Mouse (Mus musculus): ENCODE measurements around the gene Dctn5. TPM values are rescaled to one million over a fixed set of nuclear protein-coding genes. Genes with fewer than 3 reads are reported as not detected.

Dctn5 gene
- polyA plus RNA-seq, 1 experiment from 2014 or later, result 170 TPM

DNA sequence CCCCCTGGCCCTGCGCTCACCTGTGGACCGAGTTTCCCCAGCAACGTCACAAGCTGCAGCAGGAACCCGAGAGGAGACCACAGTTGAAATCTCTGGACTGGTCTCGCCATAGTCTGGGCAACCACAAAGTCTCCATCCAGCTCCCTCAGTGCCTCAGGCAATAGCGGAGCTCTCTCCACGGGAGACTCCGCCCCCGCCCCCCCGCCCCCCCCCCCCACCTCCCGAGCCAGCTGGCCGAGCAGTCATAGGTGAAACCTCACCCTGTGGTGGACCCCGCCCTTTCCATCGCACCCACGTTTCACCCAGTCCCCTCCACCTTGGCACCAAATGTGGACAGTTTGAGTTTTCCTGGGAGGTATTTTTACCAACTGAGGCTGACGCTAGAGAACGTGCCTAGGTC is 53.2 kb downstream of the Dctn5 start, which contains the start of gene Ern2:
Gene Ern2 (minus strand): TSS at position 165 of the 400 bp plus-strand sequence.
- H3K4me1 ChIP-seq (replicated peaks; ENCODE audit: control insufficient read depth, insufficient read depth, low read length), result no peaks in the 10 kb centered on the region
- no peaks in the 10 kb centered on the region for H3K9me3 ChIP-seq (ENCODE audit: control insufficient read depth, low read length)
- no peak within 1 kb of the TSS; the same call in 1 of the 2 replicates for H3K4me3 ChIP-seq (replicated peaks; ENCODE audit: low read length)
- H3K4me2 ChIP-seq (ENCODE audit: low read length), result peak within 1 kb of the TSS; percentile 13
- no peak within 1 kb of the TSS for H3K27ac ChIP-seq (ENCODE audit: low read length)
- WGBS, result 22% methylated on average over 15 of the region's 17 CpGs
- peak within 1 kb of the TSS; percentile 2; the same call in 1 of the 2 replicates for H3K9ac ChIP-seq (replicated peaks; ENCODE audit: low read depth, low read length)
- ATAC-seq, result no peak
- H3K27me3 ChIP-seq (replicated peaks; ENCODE audit: control insufficient read depth, insufficient read depth, low read length), result 0 out of 2 replicates have a peak, but pooled peaks cover 2% of the 10 kb centered on the region
- no peaks in the 10 kb centered on the region for H3K36me3 ChIP-seq (ENCODE audit: control insufficient read depth, insufficient read depth)

GRCm38 (mm10) chr7:122189484-122189883 is 56.6 kb downstream of the Dctn5 start:
- H3K27me3 ChIP-seq (replicated peaks; ENCODE audit: control insufficient read depth, insufficient read depth, low read length), result 0 out of 2 replicates have a peak, but pooled peaks cover 2% of the 10 kb centered on the region
- ATAC-seq, result no peak
- WGBS, result 30% methylated on average over 7 of the region's 7 CpGs
- no peaks in the 10 kb centered on the region for H3K36me3 ChIP-seq (ENCODE audit: control insufficient read depth, insufficient read depth)
- no peak overlapping the region for H3K27ac ChIP-seq (ENCODE audit: low read length)
- no peaks in the 10 kb centered on the region for H3K9me3 ChIP-seq (ENCODE audit: control insufficient read depth, low read length)
- no peak overlapping the region for H3K9ac ChIP-seq (replicated peaks; ENCODE audit: low read depth, low read length)
- no peak overlapping the region for H3K4me2 ChIP-seq (ENCODE audit: low read length)
- no peak overlapping the region for H3K4me3 ChIP-seq (replicated peaks; ENCODE audit: low read length)
- no peaks in the 10 kb centered on the region for H3K4me1 ChIP-seq (replicated peaks; ENCODE audit: control insufficient read depth, insufficient read depth, low read length)

- Histone ChIP-seq H3K36me3 (ENCODE audit: control insufficient read depth, insufficient read depth) (no peaks in the 10 kb centered on the region), H3K27me3 (replicated peaks; ENCODE audit: control insufficient read depth, insufficient read depth, low read length) (0 out of 2 replicates have a peak, but pooled peaks cover 2% of the 10 kb centered on the region), H3K9me3 (ENCODE audit: control insufficient read depth, low read length) (0 out of 2 replicates have a peak, but pooled peaks cover 3% of the 10 kb centered on the region), H3K4me3 (replicated peaks; ENCODE audit: low read length) (no peak overlapping the region), H3K4me2 (ENCODE audit: low read length) (no peak overlapping the region), H3K27ac (ENCODE audit: low read length) (no peak overlapping the region), H3K9ac (replicated peaks; ENCODE audit: low read depth, low read length) (no peak overlapping the region), H3K4me1 (replicated peaks; ENCODE audit: control insufficient read depth, insufficient read depth, low read length) (no peaks in the 10 kb centered on the region)
- no peak for ATAC-seq
- 73% methylated on average over 10 of the region's 10 CpGs for WGBS
These were observed 58.3 kb downstream of the Dctn5 start for GRCm38 (mm10) chr7:122191097-122191496.

DNA sequence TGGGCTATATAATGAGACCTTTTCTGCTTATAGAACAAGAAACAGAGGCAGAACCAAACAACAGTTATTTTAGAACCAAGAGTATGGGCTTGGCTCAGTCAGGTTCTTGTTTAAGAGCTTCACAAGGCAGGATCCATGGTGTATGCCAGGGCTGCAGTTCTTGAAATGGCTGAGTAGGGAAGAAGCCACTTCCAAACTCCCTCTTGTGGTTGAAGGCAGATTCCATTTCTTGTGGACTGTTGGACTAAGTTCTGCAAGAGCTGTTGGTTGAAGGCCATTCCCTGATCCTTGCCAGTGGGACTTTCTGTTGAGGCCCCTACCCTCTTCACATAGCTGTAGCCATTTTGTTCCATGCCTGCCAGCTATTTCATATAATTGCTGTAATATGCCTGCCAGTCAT is 61.1 kb downstream of the Dctn5 start:
- H3K4me1 ChIP-seq (replicated peaks; ENCODE audit: control insufficient read depth, insufficient read depth, low read length), result no peaks in the 10 kb centered on the region

DNA sequence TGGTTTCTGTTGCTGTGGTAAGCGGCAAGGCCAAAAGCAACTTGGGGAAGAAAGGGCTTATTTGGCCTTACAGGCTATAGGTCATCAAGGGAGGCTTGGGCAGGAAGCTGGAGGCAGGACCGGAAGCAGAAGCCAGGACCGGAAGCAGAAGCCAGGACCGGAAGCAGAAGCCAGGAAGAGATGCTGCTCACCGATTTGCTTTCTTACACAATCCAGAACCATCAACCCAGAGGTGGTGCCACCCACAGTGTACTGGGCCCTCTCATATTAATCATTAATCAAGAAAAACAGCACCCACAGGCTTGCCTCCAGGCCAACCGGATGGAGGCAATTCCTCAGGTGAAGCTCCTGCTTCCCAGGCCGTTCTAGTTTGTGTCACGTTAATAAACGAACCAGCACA is 63.9 kb downstream of the Dctn5 start:
- no peak for ATAC-seq
- Histone ChIP-seq H3K9me3 (ENCODE audit: control insufficient read depth, low read length) (0 out of 2 replicates have a peak, but pooled peaks cover 3% of the 10 kb centered on the region), H3K27ac (ENCODE audit: low read length) (no peak overlapping the region), H3K9ac (replicated peaks; ENCODE audit: low read depth, low read length) (no peak overlapping the region), H3K36me3 (ENCODE audit: control insufficient read depth, insufficient read depth) (no peaks in the 10 kb centered on the region), H3K4me1 (replicated peaks; ENCODE audit: control insufficient read depth, insufficient read depth, low read length) (no peaks in the 10 kb centered on the region), H3K27me3 (replicated peaks; ENCODE audit: control insufficient read depth, insufficient read depth, low read length) (no peaks in the 10 kb centered on the region), H3K4me3 (replicated peaks; ENCODE audit: low read length) (no peak overlapping the region), H3K4me2 (ENCODE audit: low read length) (no peak overlapping the region)
- 90% methylated on average over 9 of the region's 9 CpGs for WGBS

More for the DNA sequence above, 61.1 kb downstream of the Dctn5 start:
- ATAC-seq, result no peak
- H3K9ac ChIP-seq (replicated peaks; ENCODE audit: low read depth, low read length), result no peak overlapping the region
- no peaks in the 10 kb centered on the region for H3K27me3 ChIP-seq (replicated peaks; ENCODE audit: control insufficient read depth, insufficient read depth, low read length)
- no peak overlapping the region for H3K4me3 ChIP-seq (replicated peaks; ENCODE audit: low read length)
- H3K27ac ChIP-seq (ENCODE audit: low read length), result no peak overlapping the region
- 0 out of 2 replicates have a peak, but pooled peaks cover 3% of the 10 kb centered on the region for H3K9me3 ChIP-seq (ENCODE audit: control insufficient read depth, low read length)
- no peaks in the 10 kb centered on the region for H3K36me3 ChIP-seq (ENCODE audit: control insufficient read depth, insufficient read depth)
- no peak overlapping the region for H3K4me2 ChIP-seq (ENCODE audit: low read length)

DNA sequence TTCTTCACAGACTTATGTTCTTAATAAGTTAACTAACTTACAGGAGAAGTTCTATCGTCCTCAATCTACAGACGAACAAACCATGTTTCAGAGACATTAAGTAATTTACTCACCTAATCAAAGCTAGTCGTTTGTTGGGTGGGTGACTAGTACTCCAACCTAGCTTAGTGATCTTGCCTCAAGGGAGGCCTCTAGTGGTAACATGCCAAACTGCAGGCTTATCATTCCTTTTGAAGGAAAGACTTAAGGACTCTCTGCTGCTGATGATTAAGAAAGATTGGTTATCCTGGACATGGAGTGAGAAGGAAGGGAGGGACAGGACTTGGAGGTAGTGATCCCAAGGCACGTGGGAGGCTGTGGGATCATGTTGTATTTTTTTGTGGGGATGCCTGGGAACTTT is 64.5 kb downstream of the Dctn5 start:
- Histone ChIP-seq H3K4me3 (replicated peaks; ENCODE audit: low read length) (no peak overlapping the region), H3K36me3 (ENCODE audit: control insufficient read depth, insufficient read depth) (no peaks in the 10 kb centered on the region), H3K4me1 (replicated peaks; ENCODE audit: control insufficient read depth, insufficient read depth, low read length) (no peaks in the 10 kb centered on the region), H3K9ac (replicated peaks; ENCODE audit: low read depth, low read length) (no peak overlapping the region), H3K27ac (ENCODE audit: low read length) (no peak overlapping the region), H3K9me3 (ENCODE audit: control insufficient read depth, low read length) (0 out of 2 replicates have a peak, but pooled peaks cover 3% of the 10 kb centered on the region), H3K27me3 (replicated peaks; ENCODE audit: control insufficient read depth, insufficient read depth, low read length) (no peaks in the 10 kb centered on the region), H3K4me2 (ENCODE audit: low read length) (no peak overlapping the region)
- WGBS, result 40% methylated on average over 4 of the region's 4 CpGs
- ATAC-seq, result no peak

Other genes starting within 250 kb of the Dctn5 start
- 19.8 and 25.9 TPM in 2 replicates for gene Cog7, start 151.3 kb upstream of the Dctn5 start, polyA plus RNA-seq (2015; fragmentation: Nextera tagmentation; extraction: Ambion mirVana)
- 67.0 and 69.0 TPM in 2 replicates for gene Gga2, start 111.8 kb upstream of the Dctn5 start, polyA plus RNA-seq (2015; fragmentation: Nextera tagmentation; extraction: Ambion mirVana)
- gene Ubfd1, start 65.9 kb upstream of the Dctn5 start, polyA plus RNA-seq (2015; fragmentation: Nextera tagmentation; extraction: Ambion mirVana), result 63.8 and 65.6 TPM in 2 replicates
- gene Ears2, start 65.8 kb upstream of the Dctn5 start, polyA plus RNA-seq (2015; fragmentation: Nextera tagmentation; extraction: Ambion mirVana), result 10.9 and 12.1 TPM in 2 replicates
- gene Ndufab1, start 31.2 kb upstream of the Dctn5 start, polyA plus RNA-seq (2015; fragmentation: Nextera tagmentation; extraction: Ambion mirVana), result 530 and 550 TPM in 2 replicates
- gene Palb2, start 56 bp upstream of the Dctn5 start, polyA plus RNA-seq (2015; fragmentation: Nextera tagmentation; extraction: Ambion mirVana), result 8.8 and 9.2 TPM in 2 replicates
- gene Plk1, start 26.4 kb downstream of the Dctn5 start, polyA plus RNA-seq (2015; fragmentation: Nextera tagmentation; extraction: Ambion mirVana), result 46.2 and 54.4 TPM in 2 replicates
- 0.37 and 1.7 TPM in 2 replicates for gene Ern2, start 53.2 kb downstream of the Dctn5 start, polyA plus RNA-seq (2015; fragmentation: Nextera tagmentation; extraction: Ambion mirVana)
- gene Chp2, start 86.5 kb downstream of the Dctn5 start, polyA plus RNA-seq (2015; fragmentation: Nextera tagmentation; extraction: Ambion mirVana), result 0.57 and 1.2 TPM in 2 replicates
- gene Prkcb, start 155.7 kb downstream of the Dctn5 start, polyA plus RNA-seq (2015; fragmentation: Nextera tagmentation; extraction: Ambion mirVana), result 50.2 and 60.9 TPM in 2 replicates

All from forebrain, embryonic 16.5 days (tissue).